Mouse (Mus musculus) midbrain, postnatal 0 days (tissue): Measurements from ENCODE around the gene Adam15. TPM values are rescaled to one million over a fixed set of nuclear protein-coding genes. Genes with fewer than 3 reads are reported as not detected.

Experiments
- ATAC-seq: fragments of 200-750 bp; cut with Nextera tagmentation; 2 replicates; pipeline ENCODE4 v1.8.0; 2017; ENCODE audit warnings: moderate number of reproducible peaks, mild to moderate bottlenecking, moderate TSS enrichment, moderate library complexity; ENCODE audit not compliant: low FRiP score
- DNase-seq: peaks from one replicate; pipeline ENCODE4 v3.0.0-alpha.2; 2015; ENCODE audit warnings: low spot score
- H3K27ac ChIP-seq: fragments of 300-500 bp; sonication (generic); 2 replicates; pipeline ENCODE4 v1.5.1; 2014; ENCODE audit warnings: low read depth, mild to moderate bottlenecking, low read length, mixed read lengths
- H3K27me3 ChIP-seq: fragments of 300-500 bp; sonication (generic); 2 replicates; pipeline ENCODE4 v1.6.1; 2014; ENCODE audit warnings: low read length, control low read depth, mixed read lengths; ENCODE audit not compliant: insufficient read depth
- H3K36me3 ChIP-seq: fragments of 300-500 bp; sonication (generic); 2 replicates; pipeline ENCODE4 v1.6.1; 2014; ENCODE audit warnings: low read length, control low read depth, mixed read lengths; ENCODE audit not compliant: insufficient read depth
- H3K4me1 ChIP-seq: fragments of 300-500 bp; sonication (generic); 2 replicates; pipeline ENCODE4 v1.6.1; 2014; ENCODE audit warnings: mild to moderate bottlenecking, control low read depth, antibody characterized with exemption, low read length, mixed read lengths; ENCODE audit not compliant: insufficient read depth
- H3K4me2 ChIP-seq: fragments of 300-500 bp; sonication (generic); 2 replicates; pipeline ENCODE4 v1.6.1; 2014; ENCODE audit warnings: low read depth, mild to moderate bottlenecking, low read length, mixed read lengths; ENCODE audit not compliant: poor library complexity, severe bottlenecking
- H3K4me3 ChIP-seq: fragments of 300-500 bp; sonication (generic); 2 replicates; pipeline ENCODE4 v1.5.1; 2014; ENCODE audit warnings: low read depth, mild to moderate bottlenecking, low read length, moderate library complexity
- H3K9ac ChIP-seq: fragments of 300-500 bp; sonication (generic); replicated peaks from 2 replicates; pipeline ENCODE4 v1.6.1; 2014; ENCODE audit warnings: mild to moderate bottlenecking, low read length, moderate library complexity, mixed read lengths; ENCODE audit not compliant: poor library complexity, severe bottlenecking
- H3K9me3 ChIP-seq: fragments of 300-500 bp; sonication (generic); 2 replicates; pipeline ENCODE4 v1.6.1; 2016; ENCODE audit warnings: low read length, control low read depth
- CTCF ChIP-seq: IDR thresholded peaks from 2 replicates; pipeline ENCODE4 v1.5.1; 2016; ENCODE audit warnings: antibody characterized with exemption, mild to moderate bottlenecking
- WGBS: fragments of 180-500 bp; shearing (Covaris S2); extraction: QIAGEN DNeasy Blood & Tissue Kit; methylation state at CpG from one replicate; pipeline ENCODE4 v1.1.7; 2014; 5-methylcytosine and 5-hydroxymethylcytosine counted together
- polyA plus RNA-seq: library from polyadenylated mRNA; unstranded; fragments of >200 nt; fragmentation: Nextera tagmentation; extraction: Ambion mirVana; gene quantifications from 2 replicates; pipeline ENCODE4 v1.2.1, GENCODE M21; 2015
- total RNA-seq: library from RNA; depleted of rRNA; stranded (reverse); fragments of >200 nt; gene quantifications from 2 replicates; pipeline ENCODE4 v1.2.3, GENCODE M21; 2014

The Adam15 gene
- total and polyA plus RNA-seq, 2 experiments from 2014 or later: 73.6 to 88.8 TPM

GRCm38 (mm10) chr3:89300071-89300470, 49.7 kb downstream of the Adam15 start:
- Histone ChIP-seq H3K4me3 (no peak overlapping the region), H3K27me3 (no peaks in the 10 kb centered on the region), H3K9ac (no peak overlapping the region; the same call in 1 of the 2 replicates), H3K27ac (no peak overlapping the region), H3K36me3 (no peaks in the 10 kb centered on the region), H3K4me2 (peak overlapping the region; percentile 36), H3K9me3 (no peaks in the 10 kb centered on the region), H3K4me1 (no peaks in the 10 kb centered on the region)
- no peak for TF ChIP-seq CTCF
- ATAC-seq: no peak
- DNase-seq: no peak
- WGBS: 58% methylated on average over 1 of the region's 1 CpGs

DNA sequence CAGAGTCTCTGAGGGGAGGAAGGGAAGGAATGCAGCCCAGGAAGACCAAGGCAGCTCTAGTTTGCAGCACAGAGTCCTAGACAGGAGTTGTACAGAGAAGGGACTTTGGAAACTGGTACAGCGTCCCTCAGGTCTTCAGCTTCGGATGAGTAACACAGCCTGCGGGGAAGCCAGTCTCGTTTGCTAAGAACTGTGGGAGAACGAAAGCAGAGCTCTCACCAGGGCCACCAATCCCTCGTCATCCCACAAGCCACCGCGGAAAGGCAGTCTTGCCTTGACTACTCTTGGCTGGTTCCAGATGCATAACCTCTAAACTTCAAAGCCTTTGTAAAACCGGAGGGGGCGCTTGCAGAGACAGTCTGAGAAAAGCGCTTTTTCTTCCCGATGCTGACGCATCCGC, 50.3 kb downstream of the Adam15 start:
- DNase-seq: peak; percentile 53
- Histone ChIP-seq H3K27me3 (no peaks in the 10 kb centered on the region), H3K4me2 (peak overlapping the region; percentile 36), H3K9ac (no peak overlapping the region; the same call in 1 of the 2 replicates), H3K36me3 (no peaks in the 10 kb centered on the region), H3K9me3 (no peaks in the 10 kb centered on the region), H3K27ac (no peak overlapping the region), H3K4me3 (peak overlapping the region; percentile 14; the same call in 1 of the 2 replicates), H3K4me1 (no peaks in the 10 kb centered on the region)
- 3% methylated on average over 14 of the region's 14 CpGs for WGBS
- 0 out of 2 replicates have a peak, but pooled peaks have one; percentile 22 for TF ChIP-seq CTCF
- no peak for ATAC-seq

- ATAC-seq: no peak
- H3K27me3 ChIP-seq: no peaks in the 10 kb centered on the region
- no peak for TF ChIP-seq CTCF
- H3K4me3 ChIP-seq: no peak overlapping the region
- WGBS: 83% methylated on average over 6 of the region's 6 CpGs
- no peak overlapping the region for H3K4me2 ChIP-seq
- H3K4me1 ChIP-seq: no peaks in the 10 kb centered on the region
- DNase-seq: no peak
- H3K9me3 ChIP-seq: no peaks in the 10 kb centered on the region
- no peak overlapping the region for H3K9ac ChIP-seq
- no peak overlapping the region for H3K27ac ChIP-seq
- H3K36me3 ChIP-seq: no peaks in the 10 kb centered on the region
Measured at GRCm38 (mm10) chr3:89298908-89299307, 50.9 kb downstream of the Adam15 start.

DNA sequence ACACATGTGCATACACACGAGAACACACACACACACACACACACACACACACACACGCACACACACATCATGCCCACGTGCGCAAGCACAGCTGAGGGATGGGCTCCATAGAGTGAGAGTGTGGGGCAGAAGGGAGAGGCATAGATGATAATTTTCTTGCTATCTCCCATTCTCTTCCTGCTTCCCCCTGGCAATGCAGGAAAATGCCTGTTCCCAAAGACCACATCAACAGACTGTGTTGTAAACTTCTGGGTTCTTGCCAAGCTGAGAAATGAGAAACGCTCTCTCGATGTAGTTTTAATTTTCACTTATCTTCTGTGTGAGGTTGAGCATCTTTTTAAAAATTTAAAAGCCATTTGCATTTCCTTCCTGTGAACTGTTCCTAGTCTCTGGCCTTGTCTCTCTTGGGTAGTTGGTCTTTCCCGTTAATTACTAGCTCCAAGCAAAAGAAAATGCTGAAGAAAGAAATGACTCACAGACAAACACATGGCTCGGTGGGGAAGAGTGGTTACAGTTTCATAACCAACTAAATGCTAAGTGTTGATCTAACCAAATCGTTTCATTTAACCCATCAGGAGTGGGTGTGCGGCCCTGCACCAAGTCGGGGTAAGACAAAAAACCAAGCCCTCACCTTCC, 52.9 kb downstream of the Adam15 start:
- H3K36me3 ChIP-seq: no peaks in the 10 kb centered on the region
- H3K4me3 ChIP-seq: no peak overlapping the region
- no peaks in the 10 kb centered on the region for H3K9me3 ChIP-seq
- H3K9ac ChIP-seq: no peak overlapping the region
- no peak for TF ChIP-seq CTCF
- no peaks in the 10 kb centered on the region for H3K27me3 ChIP-seq
- H3K4me2 ChIP-seq: no peak overlapping the region
- 71% methylated on average over 11 of the region's 11 CpGs for WGBS
- DNase-seq (no peak), ATAC-seq (no peak)
- H3K4me1 ChIP-seq: no peaks in the 10 kb centered on the region
- H3K27ac ChIP-seq: no peak overlapping the region

- no peak for TF ChIP-seq CTCF
- Histone ChIP-seq H3K4me1 (no peaks in the 10 kb centered on the region), H3K36me3 (no peaks in the 10 kb centered on the region), H3K9ac (no peak overlapping the region), H3K4me3 (no peak overlapping the region), H3K27ac (no peak overlapping the region), H3K4me2 (no peak overlapping the region), H3K27me3 (no peaks in the 10 kb centered on the region), H3K9me3 (no peaks in the 10 kb centered on the region)
- DNase-seq (no peak), ATAC-seq (no peak)
- WGBS: 81% methylated on average over 8 of the region's 8 CpGs
Measured at GRCm38 (mm10) chr3:89295685-89296230, 54.0 kb downstream of the Adam15 start.

GRCm38 (mm10) chr3:89294195-89294594, 55.6 kb downstream of the Adam15 start:
- no peaks in the 10 kb centered on the region for H3K9me3 ChIP-seq
- no peak overlapping the region for H3K4me2 ChIP-seq
- no peaks in the 10 kb centered on the region for H3K36me3 ChIP-seq
- H3K27ac ChIP-seq: no peak overlapping the region
- ATAC-seq (no peak), DNase-seq (no peak)
- H3K9ac ChIP-seq: no peak overlapping the region
- TF ChIP-seq CTCF: no peak
- H3K4me3 ChIP-seq: no peak overlapping the region
- 84% methylated on average over 5 of the region's 5 CpGs for WGBS
- H3K4me1 ChIP-seq: no peaks in the 10 kb centered on the region
- H3K27me3 ChIP-seq: no peaks in the 10 kb centered on the region
